Mouse (Mus musculus) lung, postnatal 0 days (tissue): ENCODE measurements around the gene Wwp2.

Experiments used
- CTCF ChIP-seq: IDR thresholded peaks from 2 replicates; pipeline ENCODE4 v1.5.1; 2016; ENCODE audit warnings: antibody characterized with exemption, mild to moderate bottlenecking
- EP300 ChIP-seq: IDR thresholded peaks from 2 replicates; pipeline ENCODE4 v1.6.1; 2016; ENCODE audit warnings: antibody characterized with exemption, mild to moderate bottlenecking, control low read depth

DNA sequence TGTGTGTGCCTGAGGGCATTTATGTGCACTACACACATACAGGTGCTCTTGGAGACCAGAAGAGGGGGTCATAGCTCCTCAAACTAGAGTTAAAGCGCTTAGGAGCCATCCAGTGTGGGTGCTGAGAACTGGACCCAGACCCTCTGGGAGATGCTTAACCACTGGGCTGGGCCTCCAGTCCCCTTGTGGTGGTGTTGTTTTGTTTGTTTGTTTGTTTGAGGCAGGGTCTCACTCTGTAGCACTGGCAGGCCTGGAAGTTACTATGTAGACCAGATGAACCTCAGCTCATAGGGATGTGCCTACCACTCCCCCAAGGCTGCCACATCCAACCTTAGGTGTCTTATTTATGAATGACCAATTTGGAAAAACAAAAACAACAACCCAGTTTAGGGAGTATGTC, 70.9 kb downstream of the Wwp2 start:
- TF ChIP-seq CTCF (no peak), EP300 (no peak)
